31 mouse cellular contexts compared by ENCODE assay signal in the genomic region with DNA sequence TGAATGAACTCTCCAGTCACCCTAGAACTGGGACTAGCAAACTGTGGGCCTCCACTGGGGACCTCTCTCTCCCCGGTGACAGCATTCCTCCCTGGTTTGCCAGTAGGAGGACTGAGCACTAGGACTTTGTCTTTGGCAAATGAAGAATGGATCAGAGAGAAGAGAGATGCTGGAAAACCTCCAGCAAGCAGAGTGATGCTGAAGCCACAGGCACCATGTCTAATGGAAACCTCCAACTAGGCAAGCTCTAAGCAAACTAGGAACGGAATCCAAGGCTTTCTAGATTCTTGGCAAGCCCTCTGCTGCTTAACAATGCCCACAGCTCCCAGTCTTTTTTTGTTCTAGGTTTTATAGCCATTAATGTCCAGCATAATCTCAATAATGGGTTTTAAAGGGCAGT. TPM values are rescaled to one million over a fixed set of nuclear protein-coding genes. Genes with fewer than 3 reads are reported as not detected.
DNase-seq lines count a peak whose midpoint lies in the region; ATAC-seq and TF ChIP-seq lines count a peak whose summit lies in the region.
"Had no signal": no experiment of that assay in that cellular context is flagged by ENCODE, and none has a peak within 500 bp of the region (broad histone marks: within the 10 kb centered on the region; RNA-seq: fewer than 3 reads in every experiment).

No protein-coding gene starts in this region.

- H3K9ac ChIP-seq in hindbrain, postnatal 0 days (replicated peaks; ENCODE audit: low read length) = no peak overlapping the region
- no peak overlapping the region for H3K9ac ChIP-seq in hindbrain, embryonic 14.5 days
- H3K9ac ChIP-seq: embryonic facial prominence, embryonic 15.5 days; forebrain, embryonic 12.5 days; forebrain, postnatal 0 days; hindbrain, embryonic 12.5 days; lung, embryonic 15.5 days; neural tube, embryonic 12.5 days had no signal

- H3K27me3 ChIP-seq in hindbrain, postnatal 0 days (ENCODE audit: insufficient read depth, low read length) = no peaks in the 10 kb centered on the region
- H3K27me3 ChIP-seq in hindbrain, embryonic 14.5 days (ENCODE audit: control insufficient read depth, insufficient read depth, low read length) = no peaks in the 10 kb centered on the region
- H3K27me3 ChIP-seq: embryonic facial prominence, embryonic 15.5 days; forebrain, embryonic 12.5 days; hindbrain, embryonic 12.5 days; lung, embryonic 15.5 days; neural tube, embryonic 12.5 days had no signal

- no peaks in the 10 kb centered on the region for H3K36me3 ChIP-seq in hindbrain, postnatal 0 days (ENCODE audit: insufficient read depth, low read length)
- no peaks in the 10 kb centered on the region for H3K36me3 ChIP-seq in hindbrain, embryonic 14.5 days (replicated peaks; ENCODE audit: control insufficient read depth, insufficient read depth)
- H3K36me3 ChIP-seq: embryonic facial prominence, embryonic 15.5 days; forebrain, embryonic 12.5 days; hindbrain, embryonic 12.5 days; lung, embryonic 15.5 days; neural tube, embryonic 12.5 days had no signal

- H3K4me1 ChIP-seq in hindbrain, postnatal 0 days (ENCODE audit: insufficient read depth, low read length) = no peaks in the 10 kb centered on the region
- peaks cover 3% of the 10 kb centered on the region for H3K4me1 ChIP-seq in hindbrain, embryonic 14.5 days (replicated peaks; ENCODE audit: control insufficient read depth, insufficient read depth, low read length)
- H3K4me1 ChIP-seq: lung, embryonic 15.5 days had no signal

- H3K4me3 ChIP-seq in hindbrain, postnatal 0 days (ENCODE audit: low read length) = no peak overlapping the region
- no peak overlapping the region for H3K4me3 ChIP-seq in hindbrain, embryonic 14.5 days (replicated peaks; ENCODE audit: low read length)
- H3K4me3 ChIP-seq: embryonic facial prominence, embryonic 10.5 days; embryonic facial prominence, embryonic 15.5 days; forebrain, embryonic 12.5 days; gastrocnemius, adult 2 months; hindbrain, embryonic 12.5 days; lung, embryonic 15.5 days; midbrain, embryonic 10.5 days; myocyte; neural tube, embryonic 12.5 days had no signal

- TF ChIP-seq CTCF in hindbrain, postnatal 0 days (IDR thresholded peaks at IDR 0.05; ENCODE audit: low read depth) = no peak

- ATAC-seq in hindbrain, postnatal 0 days = peak; percentile 27; the same call in 1 of the 2 replicates
- ATAC-seq in hindbrain, embryonic 14.5 days (ENCODE audit: low FRiP score) = no peak
- ATAC-seq: forebrain, postnatal 0 days; intestine, postnatal 0 days; midbrain, embryonic 16.5 days; Patski had no signal

- H3K27ac ChIP-seq in hindbrain, postnatal 0 days = no peak overlapping the region
- no peak overlapping the region for H3K27ac ChIP-seq in hindbrain, embryonic 14.5 days
- H3K27ac ChIP-seq: embryonic facial prominence, embryonic 10.5 days; embryonic facial prominence, embryonic 15.5 days; forebrain, embryonic 12.5 days; gastrocnemius, adult 2 months; hindbrain, embryonic 12.5 days; lung, embryonic 15.5 days; midbrain, embryonic 10.5 days; neural tube, embryonic 12.5 days had no signal

- intact Hi-C loops in left cerebral cortex, postnatal 14 days (cut with DNase I) = no loop called here

- DNase-seq in cerebellum, adult 9-10 months = peak; percentile 7
- no peak for DNase-seq in cerebellum, adult 8-10 months
- peak; percentile 38 for DNase-seq in hindbrain, postnatal 0 days (ENCODE audit: low spot score)
- no peak for DNase-seq in hindbrain, embryonic 14.5 days (ENCODE audit: low spot score)
- peak; percentile 16 to 22 for DNase-seq in left cerebral cortex, postnatal 14 days (ENCODE audit: low spot score in 2 of 2)
- DNase-seq in left cerebral cortex, adult 18-20 months (ENCODE audit: low spot score in 2 of 2) = no peak
- DNase-seq: adrenal gland, postnatal 10 days; forebrain, postnatal 0 days; gastrocnemius, adult 2 months; gastrocnemius, postnatal 36 days; heart, adult 18-20 months; heart, postnatal 36 days; kidney, adult 9 months; kidney, postnatal 10 days; liver; right cerebral cortex, adult 18-20 months; thymus, adult 2 months; thymus, postnatal 36 days had no signal

- WGBS in hindbrain, postnatal 0 days = 49% methylated on average over 2 of the region's 2 CpGs
- WGBS in hindbrain, embryonic 14.5 days = 60% methylated on average over 2 of the region's 2 CpGs

- no peaks in the 10 kb centered on the region for H3K9me3 ChIP-seq in hindbrain, postnatal 0 days (ENCODE audit: low read length)
- H3K9me3 ChIP-seq in hindbrain, embryonic 14.5 days (ENCODE audit: control insufficient read depth, low read length) = no peaks in the 10 kb centered on the region
- H3K9me3 ChIP-seq: embryonic facial prominence, embryonic 10.5 days; embryonic facial prominence, embryonic 15.5 days; forebrain, embryonic 12.5 days; hindbrain, embryonic 12.5 days; lung, embryonic 15.5 days; midbrain, embryonic 10.5 days; neural tube, embryonic 12.5 days had no signal

- H3K4me2 ChIP-seq in hindbrain, postnatal 0 days (ENCODE audit: low read depth, low read length) = no peak overlapping the region
- H3K4me2 ChIP-seq in hindbrain, embryonic 14.5 days (replicated peaks) = no peak overlapping the region
- H3K4me2 ChIP-seq: embryonic facial prominence, embryonic 15.5 days; forebrain, embryonic 12.5 days; heart, embryonic 11.5 days; hindbrain, embryonic 12.5 days; lung, embryonic 15.5 days; neural tube, embryonic 12.5 days had no signal

RNA-seq across cellular contexts. Expression of a gene that starts 19.3 kb away (rescaled TPM):
- total RNA-seq in hindbrain, postnatal 0 days (2014; rRNA removed) = 26.8 and 32.3 TPM in 2 replicates
- polyA plus RNA-seq in hindbrain, postnatal 0 days (2015; fragmentation: Nextera tagmentation; extraction: Ambion mirVana) = 29.9 and 31.2 TPM in 2 replicates
- 39.7 and 45.8 TPM in 2 replicates for polyA plus RNA-seq in hindbrain, embryonic 14.5 days (2014; fragmentation: Nextera tagmentation; extraction: Ambion mirVana)
- total RNA-seq in left cerebral cortex, postnatal 14 days (2021) = 10 to 100 TPM; 35.2 to 37.2 TPM
- total RNA-seq in left cerebral cortex, adult 18-20 months (2021) = 10 to 100 TPM; 14.6 to 15.3 TPM
- total RNA-seq: MEL had no signal
- polyA plus RNA-seq: myocyte, Patski had no signal

RNA-seq across cellular contexts. Expression of a gene that starts 48.8 kb away (rescaled TPM):
- 44.2 and 44.8 TPM in 2 replicates for total RNA-seq in hindbrain, postnatal 0 days (2014; rRNA removed)
- polyA plus RNA-seq in hindbrain, postnatal 0 days (2015; fragmentation: Nextera tagmentation; extraction: Ambion mirVana) = 26.7 and 27.5 TPM in 2 replicates
- 28.9 and 37.8 TPM in 2 replicates for polyA plus RNA-seq in hindbrain, embryonic 14.5 days (2014; fragmentation: Nextera tagmentation; extraction: Ambion mirVana)
- total RNA-seq in left cerebral cortex, postnatal 14 days (2021) = 100 to 1,000 TPM; 180 to 182 TPM
- total RNA-seq in left cerebral cortex, adult 18-20 months (2021) = 100 to 1,000 TPM; 176 to 180 TPM

Comparison
In these comparisons a context has a peak if more than half of its experiments do, and no peak if none do; other contexts are left out.
1. DNase-seq: peak in cerebellum, adult 9-10 months (single experiment), hindbrain, postnatal 0 days (single experiment) and left cerebral cortex, postnatal 14 days (2 of 2); none in cerebellum, adult 8-10 months (single experiment), hindbrain, embryonic 14.5 days (single experiment) and left cerebral cortex, adult 18-20 months (0 of 2).